43 mouse cellular contexts compared by ENCODE assay signal in the genomic region with DNA sequence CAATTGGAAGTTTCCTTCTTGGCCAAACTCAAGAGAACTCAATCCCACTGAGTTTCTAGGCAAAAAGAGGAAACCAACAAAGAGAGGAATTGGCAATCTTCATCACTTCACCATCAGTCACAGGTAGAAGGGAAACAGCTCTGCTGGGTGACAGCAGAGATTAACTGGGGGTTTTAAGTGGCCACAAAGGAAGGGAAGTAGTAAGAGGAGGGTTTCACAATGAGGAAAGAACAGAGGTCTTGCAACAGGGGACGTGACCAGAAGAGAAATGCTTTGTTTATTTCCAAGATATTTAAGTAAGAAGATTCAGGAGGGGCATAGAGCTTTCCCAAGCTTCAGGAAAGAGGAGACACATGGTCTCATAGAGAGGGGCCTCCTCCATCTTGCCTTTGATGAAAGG. TPM values are rescaled to one million over a fixed set of nuclear protein-coding genes. Genes with fewer than 3 reads are reported as not detected.
DNase-seq lines count a peak whose midpoint lies in the region; ATAC-seq and TF ChIP-seq lines count a peak whose summit lies in the region.
"Had no signal": no experiment of that assay in that cellular context is flagged by ENCODE, and none has a peak within 500 bp of the region (broad histone marks: within the 10 kb centered on the region; RNA-seq: fewer than 3 reads in every experiment).

No protein-coding gene starts in this region.

- H3K4me1 ChIP-seq in lung, postnatal 0 days (ENCODE audit: insufficient read depth, low read depth, low read length): no peaks in the 10 kb centered on the region
- H3K4me1 ChIP-seq in bone marrow macrophage, adult 2 months (ENCODE audit: control insufficient read depth, insufficient read depth, low read length): peaks cover 25% of the 10 kb centered on the region
- H3K4me1 ChIP-seq: heart, embryonic 12.5 days; limb, embryonic 13.5 days; lung, embryonic 15.5 days had no signal

- no peaks in the 10 kb centered on the region for H3K9me3 ChIP-seq in lung, postnatal 0 days (ENCODE audit: low read length)
- H3K9me3 ChIP-seq: G1E; heart, embryonic 12.5 days; limb, embryonic 13.5 days; lung, embryonic 15.5 days had no signal

- H3K27me3 ChIP-seq in lung, postnatal 0 days (replicated peaks; ENCODE audit: insufficient read depth, low read length): no peaks in the 10 kb centered on the region
- H3K27me3 ChIP-seq: limb, embryonic 13.5 days; lung, embryonic 15.5 days had no signal

- no peaks in the 10 kb centered on the region for H3K79me2 ChIP-seq in macrophage (ENCODE audit: inconsistent target)

- 0 out of 2 replicates have a peak overlapping the region, but pooled peaks have one; percentile 0 for H3K27ac ChIP-seq in lung, postnatal 0 days (ENCODE audit: low read length)
- peak overlapping the region; percentile 68 for H3K27ac ChIP-seq in bone marrow macrophage, adult 2 months (ENCODE audit: insufficient read depth, low read depth, low read length)
- H3K27ac ChIP-seq in macrophage: peak overlapping the region; percentile 77
- H3K27ac ChIP-seq: gastrocnemius, adult 2 months; heart, adult 2 months; hindbrain, embryonic 14.5 days; limb, embryonic 13.5 days; liver, embryonic 14.5 days; lung, embryonic 15.5 days; stomach, postnatal 0 days had no signal

- no peak overlapping the region for H3K9ac ChIP-seq in lung, postnatal 0 days (replicated peaks; ENCODE audit: low read depth)
- H3K9ac ChIP-seq: heart, embryonic 12.5 days; hindbrain, embryonic 14.5 days; limb, embryonic 13.5 days; liver, embryonic 14.5 days; lung, embryonic 15.5 days had no signal

- 23% methylated on average over 1 of the region's 1 CpGs for WGBS in lung, postnatal 0 days
- 0% methylated on average over 1 of the region's 1 CpGs for WGBS in macrophage (ENCODE audit: missing documents)

- TF ChIP-seq POLR2A in bone marrow macrophage, adult 2 months (IDR thresholded peaks at IDR 0.05; ENCODE audit: borderline replicate concordance, low read depth, low read length): no peak

- no peak for TF ChIP-seq CTCF in lung, postnatal 0 days (IDR thresholded peaks at IDR 0.05)
- no peak for TF ChIP-seq CTCF in bone marrow macrophage, adult 2 months (IDR thresholded peaks at IDR 0.05; ENCODE audit: low read depth, low read length)

- no peak overlapping the region for H3K4me2 ChIP-seq in lung, postnatal 0 days (replicated peaks; ENCODE audit: low read depth, low read length)
- H3K4me2 ChIP-seq: heart, embryonic 12.5 days; hindbrain, embryonic 14.5 days; limb, embryonic 13.5 days; lung, embryonic 15.5 days; midbrain, embryonic 11.5 days had no signal

- ATAC-seq in lung, postnatal 0 days: peak; percentile 43
- ATAC-seq: forebrain, embryonic 16.5 days; inflammation-experienced regulatory T-cells, adult 6 months had no signal

- no peaks in the 10 kb centered on the region for H3K36me3 ChIP-seq in lung, postnatal 0 days (ENCODE audit: insufficient read depth, low read length)
- no peaks in the 10 kb centered on the region for H3K36me3 ChIP-seq in macrophage (ENCODE audit: inconsistent target)
- H3K36me3 ChIP-seq: G1E; heart, embryonic 12.5 days; limb, embryonic 13.5 days; lung, embryonic 15.5 days had no signal

- DNase-seq in lung, postnatal 0 days (ENCODE audit: low spot score): peak; percentile 85
- DNase-seq in lung, postnatal 36 days: no peak
- DNase-seq in cerebellum, postnatal 36 days: no peak
- no peak for DNase-seq in testis, postnatal 14 days (ENCODE audit: low spot score)
- no peak for DNase-seq in neural tube, embryonic 10.5 days (ENCODE audit: extremely low spot score, low spot score)
- DNase-seq: adrenal gland, adult 8-10 months; cerebellum, adult 11 months; cerebellum, adult 9-10 months; gastrocnemius, adult 2 months; gastrocnemius, postnatal 36 days; heart, adult 2 months; heart, postnatal 4 days; kidney, adult 11 months; kidney, postnatal 14 days; retina, postnatal 1 day; right cerebral cortex, postnatal 14 days; spleen, adult 18-20 months; thymus, adult 2 months; thymus, postnatal 36 days had no signal

- TF ChIP-seq EP300 in lung, postnatal 0 days (IDR thresholded peaks at IDR 0.05): peak; percentile 48

- H3K4me3 ChIP-seq in lung, postnatal 0 days (ENCODE audit: low read depth, low read length): no peak overlapping the region
- no peak overlapping the region for H3K4me3 ChIP-seq in bone marrow macrophage, adult 2 months (ENCODE audit: insufficient read depth, low read length)
- no peak overlapping the region for H3K4me3 ChIP-seq in macrophage (ENCODE audit: inconsistent target)
- H3K4me3 ChIP-seq: erythroblast, embryonic 14.5 days; gastrocnemius, adult 2 months; heart, adult 2 months; heart, embryonic 12.5 days; limb, embryonic 13.5 days; lung, embryonic 15.5 days had no signal

RNA-seq across cellular contexts. Expression of a gene that starts 12.8 kb away (rescaled TPM):
- 779 and 1,037 TPM in 2 replicates for polyA plus RNA-seq in lung, postnatal 0 days (2015; fragmentation: Nextera tagmentation; extraction: Ambion mirVana)
- 1,636 and 1,773 TPM in 2 replicates for polyA plus RNA-seq in bone marrow macrophage, adult 2 months (2012; ENCODE audit: insufficient read depth, insufficient read length, missing spikeins)
- 100 to 1,000 TPM in 1 of 26 experiments, 10 to 100 TPM in 24, 1 to 10 TPM in 1; 9.6 to 127 (median 52.2) TPM for total RNA-seq in macrophage (2018; cell fraction: chromatin; rRNA removed)
- 1,000 to 10,000 TPM in 24 of 26 experiments, 100 to 1,000 TPM in 2; 864 to 4,013 (median 2,083) TPM for total RNA-seq in macrophage (2018; cell fraction: cytosol; rRNA removed)
- total RNA-seq in macrophage (2018; cell fraction: nucleus; rRNA removed): 1,000 to 10,000 TPM in 1 of 26 experiments, 100 to 1,000 TPM in 24, 10 to 100 TPM in 1; 97.6 to 1,118 (median 541) TPM
- polyA plus RNA-seq in macrophage (2018): 596 to 2,531 TPM (median 1,114 TPM) in 3 replicates
- total RNA-seq: G1E had no signal
- polyA plus RNA-seq: G1E had no signal

RNA-seq across cellular contexts. Expression of a gene that starts 19.9 kb away (rescaled TPM):
- polyA plus RNA-seq in lung, postnatal 0 days (2015; fragmentation: Nextera tagmentation; extraction: Ambion mirVana): 7.4 and 7.7 TPM in 2 replicates
- polyA plus RNA-seq in bone marrow macrophage, adult 2 months (2012; ENCODE audit: insufficient read depth, insufficient read length, missing spikeins): 31.9 and 45.4 TPM in 2 replicates
- total RNA-seq in macrophage (2018; cell fraction: chromatin; rRNA removed): 1 to 10 TPM in 6 of 26 experiments, not detected in 20; 1.2 to 2.9 (median 1.8) TPM
- 10 to 100 TPM in 10 of 26 experiments, 1 to 10 TPM in 16; 4.2 to 19.2 (median 9.2) TPM for total RNA-seq in macrophage (2018; cell fraction: cytosol; rRNA removed)
- total RNA-seq in macrophage (2018; cell fraction: nucleus; rRNA removed): 10 to 100 TPM in 6 of 26 experiments, 1 to 10 TPM in 18, not detected in 2; 1.1 to 15.3 (median 3.5) TPM
- 4.1 to 21.4 TPM (median 7.4 TPM) in 3 replicates for polyA plus RNA-seq in macrophage (2018)
- total RNA-seq: G1E; gastrocnemius, adult 2 months; gastrocnemius, postnatal 36 days; layer of hippocampus, postnatal 25 days; left cerebral cortex, postnatal 36 days had no signal
- polyA plus RNA-seq: erythroblast, embryonic 14.5 days; forebrain, embryonic 11.5 days; G1E; heart, embryonic 12.5 days; limb, embryonic 13.5 days; midbrain, embryonic 11.5 days had no signal

RNA-seq across cellular contexts. Expression of a gene that starts 30.8 kb away (rescaled TPM):
- polyA plus RNA-seq in lung, postnatal 0 days (2015; fragmentation: Nextera tagmentation; extraction: Ambion mirVana): 402 and 510 TPM in 2 replicates
- 31.2 and 38.0 TPM in 2 replicates for polyA plus RNA-seq in bone marrow macrophage, adult 2 months (2012; ENCODE audit: insufficient read depth, insufficient read length, missing spikeins)
- total RNA-seq in macrophage (2018; cell fraction: chromatin; rRNA removed): 100 to 1,000 TPM in 1 of 26 experiments, 10 to 100 TPM in 25; 10.2 to 127 (median 30.9) TPM
- 10 to 100 TPM in 5 of 26 experiments, 1 to 10 TPM in 21; 2.6 to 12.8 (median 6.1) TPM for total RNA-seq in macrophage (2018; cell fraction: cytosol; rRNA removed)
- 100 to 1,000 TPM in 7 of 26 experiments, 10 to 100 TPM in 18, 1 to 10 TPM in 1; 9.7 to 177 (median 37.1) TPM for total RNA-seq in macrophage (2018; cell fraction: nucleus; rRNA removed)
- 4.7 to 18.2 TPM (median 4.8 TPM) in 3 replicates for polyA plus RNA-seq in macrophage (2018)
- polyA plus RNA-seq: G1E had no signal

RNA-seq across cellular contexts. Expression of a gene that starts 31.1 kb away (rescaled TPM):
- not detected in 2 replicates for polyA plus RNA-seq in lung, postnatal 0 days (2015; fragmentation: Nextera tagmentation; extraction: Ambion mirVana)
- polyA plus RNA-seq in bone marrow macrophage, adult 2 months (2012; ENCODE audit: insufficient read depth, insufficient read length, missing spikeins): not detected in 2 replicates
- not detected for total RNA-seq in macrophage (2018; cell fraction: chromatin; rRNA removed)
- total RNA-seq in macrophage (2018; cell fraction: cytosol; rRNA removed): not detected
- total RNA-seq in macrophage (2018; cell fraction: nucleus; rRNA removed): not detected
- not detected in 3 replicates for polyA plus RNA-seq in macrophage (2018)
- total RNA-seq: adrenal gland, adult 8-10 months; adrenal gland, postnatal 4 days; G1E; gastrocnemius, adult 2 months; gastrocnemius, postnatal 36 days; heart, adult 2 months; heart, postnatal 4 days; layer of hippocampus, postnatal 25 days; left cerebral cortex, adult 8-10 months; left cerebral cortex, postnatal 36 days; midbrain, postnatal 0 days had no signal
- polyA plus RNA-seq: C2C12; embryonic facial prominence, embryonic 14.5 days; erythroblast, embryonic 14.5 days; forebrain, embryonic 11.5 days; forebrain, embryonic 16.5 days; G1E; heart, adult 2 months; heart, embryonic 12.5 days; heart, postnatal 0 days; hindbrain, embryonic 14.5 days; inflammation-experienced regulatory T-cells, adult 6 months; kidney, embryonic 14.5 days; limb, embryonic 13.5 days; liver, embryonic 14.5 days; lung, embryonic 15.5 days; midbrain, embryonic 11.5 days; midbrain, postnatal 0 days; neural tube, embryonic 14.5 days; stomach, postnatal 0 days; thymus, adult 2 months had no signal

RNA-seq across cellular contexts. Expression of a gene that starts 42.0 kb away (rescaled TPM):
- polyA plus RNA-seq in lung, postnatal 0 days (2015; fragmentation: Nextera tagmentation; extraction: Ambion mirVana): 1,373 and 1,710 TPM in 2 replicates
- polyA plus RNA-seq in bone marrow macrophage, adult 2 months (2012; ENCODE audit: insufficient read depth, insufficient read length, missing spikeins): 1,477 and 1,645 TPM in 2 replicates
- 100 to 1,000 TPM in 1 of 26 experiments, 10 to 100 TPM in 25; 15.1 to 108 (median 29.7) TPM for total RNA-seq in macrophage (2018; cell fraction: chromatin; rRNA removed)
- total RNA-seq in macrophage (2018; cell fraction: cytosol; rRNA removed): 1,000 to 10,000 TPM in 1 of 26 experiments, 100 to 1,000 TPM in 25; 564 to 1,058 (median 751) TPM
- 100 to 1,000 TPM in 25 of 26 experiments, 10 to 100 TPM in 1; 46.7 to 361 (median 143) TPM for total RNA-seq in macrophage (2018; cell fraction: nucleus; rRNA removed)
- 471 to 1,093 TPM (median 749 TPM) in 3 replicates for polyA plus RNA-seq in macrophage (2018)

Comparison
In these comparisons a context has a peak if more than half of its experiments do, and no peak if none do; other contexts are left out.
1. H3K27ac ChIP-seq: peak in every context shown above with its lines; median percentile 77 in macrophage; 68 in bone marrow macrophage, adult 2 months; 0 in lung, postnatal 0 days.
2. RNA of a gene that starts 30.8 kb away (polyA plus RNA-seq): 402 to 510 TPM in lung, postnatal 0 days; 31.2 to 38.0 TPM in bone marrow macrophage, adult 2 months and 4.7 to 18.2 TPM in macrophage; every median in the first group is over 10 times any median in the second.